Mouse (Mus musculus) embryo, embryonic 10 days (tissue): ENCODE data around the gene Gm49711.
"Not testable (repeated sequence)": the region's sequence is repeated elsewhere in the genome, so short reads cannot be mapped to it uniquely, and the experiment has no call there.

ENCODE experiments used
- DNase-seq: peaks from one replicate; pipeline ENCODE4 v3.0.0-alpha.2; 2015; ENCODE audit warnings: low spot score

Gene Gm49711

DNA sequence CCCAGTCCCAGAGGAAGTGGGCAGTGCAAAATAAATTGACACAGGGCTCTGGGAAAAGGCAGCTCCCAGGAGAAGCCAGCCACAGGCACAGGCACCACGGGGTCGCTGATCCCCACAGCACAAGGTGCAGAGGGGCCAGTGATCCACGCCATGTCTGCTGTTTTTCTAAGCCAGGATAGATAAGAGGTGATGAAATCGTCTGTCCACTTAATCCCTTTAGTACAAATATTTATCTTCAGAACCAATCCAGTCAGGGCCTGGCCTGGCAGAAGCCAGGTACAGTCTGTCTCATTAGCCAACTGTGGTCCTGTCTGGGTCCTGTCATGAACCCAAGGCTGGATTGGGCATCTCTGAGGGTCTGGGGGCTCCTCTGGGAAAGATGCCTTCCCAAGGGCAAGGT, 125.4 kb downstream of the Gm49711 start:
- no peak for DNase-seq

DNA sequence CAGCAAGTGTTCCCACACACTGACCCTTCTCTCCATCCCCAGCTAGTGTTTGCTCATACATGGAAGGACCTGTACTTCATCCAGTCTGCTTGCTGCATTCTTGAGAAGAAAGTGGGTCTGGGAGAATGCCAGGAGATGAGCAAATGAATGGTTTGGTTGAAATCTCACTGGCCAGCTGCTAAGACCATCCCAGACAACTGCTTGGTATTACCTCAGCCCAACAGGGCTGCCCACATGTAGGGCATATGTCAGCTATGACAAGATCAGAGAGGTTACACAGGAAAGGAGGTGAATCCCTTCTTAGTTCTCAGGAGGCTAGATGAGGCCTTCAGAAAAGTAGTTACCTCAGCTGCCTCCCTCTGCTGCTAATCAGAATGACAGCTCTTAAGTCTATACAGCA, 132.5 kb downstream of the Gm49711 start:
- DNase-seq, result no peak

DNA sequence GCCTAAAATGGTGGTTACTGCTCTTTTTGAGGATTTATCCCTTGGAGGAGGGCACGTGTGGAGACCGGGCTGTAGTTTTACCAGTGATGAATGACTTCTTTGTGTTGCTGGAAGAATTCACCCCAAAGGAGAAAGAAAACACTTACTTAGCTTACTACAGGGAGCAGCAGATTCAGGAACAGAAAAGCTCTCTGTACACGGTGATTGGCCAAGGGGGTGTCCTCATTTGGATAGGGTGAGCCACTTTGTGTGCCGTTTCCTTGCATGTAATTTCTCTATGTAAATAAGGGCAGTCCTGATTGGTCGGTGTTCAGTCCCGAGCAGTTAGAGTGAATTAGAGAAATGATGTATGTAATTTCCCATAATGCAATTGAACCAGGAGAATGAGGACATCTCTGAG, 137.0 kb downstream of the Gm49711 start:
- no peak for DNase-seq

DNA sequence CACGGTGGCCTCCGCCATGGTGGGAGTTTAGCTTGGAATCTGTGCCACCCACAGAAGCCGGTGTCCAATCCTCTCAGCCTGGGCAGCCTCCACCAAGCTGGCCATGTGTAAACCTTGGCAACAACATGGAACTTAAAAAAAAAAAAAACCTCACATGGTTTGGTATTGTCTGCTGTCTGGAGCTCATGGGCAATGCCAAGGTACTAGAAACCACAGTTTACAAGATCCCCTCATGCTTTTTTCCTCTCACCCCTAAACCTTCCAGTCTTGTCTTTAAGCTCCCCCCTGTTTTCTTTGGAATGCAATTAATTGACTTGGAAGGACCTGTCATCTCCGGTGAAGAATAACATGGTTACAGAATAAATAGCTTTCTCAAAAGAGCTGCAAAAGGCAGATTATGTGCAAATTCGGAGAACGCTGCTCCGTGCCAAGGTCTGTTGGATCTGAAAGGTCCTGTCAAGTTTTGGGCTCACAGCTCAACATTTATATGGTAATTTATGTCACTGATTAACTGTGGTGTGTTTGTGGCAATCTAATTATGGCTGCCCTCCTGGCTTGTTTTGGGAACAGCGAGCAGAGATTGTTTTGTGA, 138.7 kb downstream of the Gm49711 start:
- no peak for DNase-seq

DNA sequence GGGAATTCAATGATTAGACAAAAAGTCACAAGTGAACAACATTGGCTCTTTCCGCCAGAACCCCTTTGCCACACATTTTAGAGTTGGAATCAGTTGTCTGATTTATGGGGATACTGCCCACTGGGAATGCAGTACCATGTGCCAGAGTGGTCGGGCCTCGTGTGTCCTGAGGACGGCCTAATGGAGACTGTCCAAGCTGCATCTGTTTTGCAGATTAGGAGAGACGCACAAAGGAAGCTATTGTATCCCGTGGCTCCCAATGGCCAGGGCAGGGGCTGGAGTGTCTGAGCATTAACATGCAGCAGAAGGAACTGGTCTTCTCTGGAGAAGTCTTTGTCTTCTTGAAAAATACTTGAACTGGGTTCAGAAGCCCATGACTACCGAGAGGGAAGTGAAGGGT, 142.5 kb downstream of the Gm49711 start:
- DNase-seq, result no peak

DNA sequence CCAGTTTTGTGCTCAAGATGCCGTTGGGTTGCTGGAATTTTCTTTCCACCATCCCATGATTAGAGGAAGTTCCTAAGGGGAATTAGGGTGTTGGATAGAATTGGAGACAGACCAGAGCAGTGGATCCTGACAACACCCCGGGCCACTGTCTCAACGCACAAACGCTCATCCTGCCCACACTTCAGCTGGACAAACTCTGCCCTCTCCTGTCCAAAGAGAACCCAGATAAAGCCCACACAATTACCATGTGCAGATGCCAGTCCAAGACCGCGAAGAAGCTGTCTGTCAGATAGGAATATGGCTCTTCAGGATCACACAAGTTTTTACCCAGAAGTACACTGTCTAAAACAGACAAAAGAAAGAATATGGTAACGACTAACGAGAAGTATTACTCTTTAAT, 145.5 kb downstream of the Gm49711 start:
- DNase-seq, result no peak

DNA sequence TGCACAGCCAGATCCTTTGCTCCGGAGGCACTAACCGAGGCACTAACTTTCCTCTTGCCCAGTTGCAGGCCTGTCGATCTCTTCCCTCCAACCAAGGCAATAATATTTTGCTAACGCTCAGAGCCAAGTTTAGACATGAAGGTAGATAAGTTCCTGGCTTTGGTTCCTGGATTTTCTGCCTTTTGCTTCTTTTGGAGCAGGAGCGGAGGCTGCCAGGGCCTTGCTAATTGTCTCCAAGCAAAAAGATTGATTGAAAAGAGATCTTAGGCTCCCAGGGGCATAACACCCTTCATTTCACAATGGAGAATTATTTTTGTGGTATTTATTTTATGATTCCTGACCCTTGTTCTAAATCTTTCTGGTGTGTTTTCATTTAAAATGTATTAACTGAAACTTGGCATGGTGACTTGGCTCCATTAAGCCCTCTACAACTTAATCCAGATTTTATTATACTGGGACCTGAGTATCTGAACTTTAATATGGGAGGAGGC, 151.2 kb downstream of the Gm49711 start:
- no peak for DNase-seq

DNA sequence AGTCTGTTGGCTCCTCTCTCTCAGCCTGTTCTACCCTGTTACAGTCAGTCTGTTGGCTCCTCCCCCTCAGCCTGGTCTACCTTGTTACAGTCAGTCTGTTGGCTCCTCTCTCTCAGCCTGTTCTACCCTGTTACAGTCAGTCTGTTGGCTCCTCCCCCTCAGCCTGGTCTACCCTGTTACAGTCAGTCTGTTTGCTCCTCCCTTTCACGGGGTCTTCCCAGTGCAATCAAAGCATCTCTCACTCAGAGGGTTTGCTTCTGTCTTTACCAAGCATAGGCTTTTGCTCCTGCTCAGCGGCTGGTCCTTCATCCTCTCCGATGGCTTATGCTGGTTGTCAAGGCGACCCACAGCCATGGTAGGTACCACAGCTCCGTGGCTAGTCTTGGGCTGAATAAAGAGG, 152.2 kb downstream of the Gm49711 start:
- not testable (repeated sequence) for DNase-seq

DNA sequence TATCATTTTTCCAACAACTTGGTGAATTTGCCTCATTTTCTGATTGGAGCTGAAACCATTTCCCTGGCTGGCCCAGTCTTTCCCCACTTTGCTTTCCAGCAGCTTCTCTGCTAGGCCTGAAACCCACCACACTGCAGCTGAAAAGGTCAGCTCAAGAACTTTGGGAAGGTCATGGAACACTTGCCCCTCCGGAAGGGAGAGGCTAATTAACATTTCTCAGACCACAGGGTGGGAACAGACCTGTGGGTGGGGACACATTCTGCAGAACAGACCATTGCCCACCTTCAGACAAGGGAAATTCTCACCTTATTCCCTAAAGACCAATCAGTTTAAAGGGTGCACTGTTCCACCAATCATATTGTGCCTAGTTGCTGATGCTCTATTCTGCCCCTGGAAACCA, 155.8 kb downstream of the Gm49711 start:
- DNase-seq, result not testable (repeated sequence)

DNA sequence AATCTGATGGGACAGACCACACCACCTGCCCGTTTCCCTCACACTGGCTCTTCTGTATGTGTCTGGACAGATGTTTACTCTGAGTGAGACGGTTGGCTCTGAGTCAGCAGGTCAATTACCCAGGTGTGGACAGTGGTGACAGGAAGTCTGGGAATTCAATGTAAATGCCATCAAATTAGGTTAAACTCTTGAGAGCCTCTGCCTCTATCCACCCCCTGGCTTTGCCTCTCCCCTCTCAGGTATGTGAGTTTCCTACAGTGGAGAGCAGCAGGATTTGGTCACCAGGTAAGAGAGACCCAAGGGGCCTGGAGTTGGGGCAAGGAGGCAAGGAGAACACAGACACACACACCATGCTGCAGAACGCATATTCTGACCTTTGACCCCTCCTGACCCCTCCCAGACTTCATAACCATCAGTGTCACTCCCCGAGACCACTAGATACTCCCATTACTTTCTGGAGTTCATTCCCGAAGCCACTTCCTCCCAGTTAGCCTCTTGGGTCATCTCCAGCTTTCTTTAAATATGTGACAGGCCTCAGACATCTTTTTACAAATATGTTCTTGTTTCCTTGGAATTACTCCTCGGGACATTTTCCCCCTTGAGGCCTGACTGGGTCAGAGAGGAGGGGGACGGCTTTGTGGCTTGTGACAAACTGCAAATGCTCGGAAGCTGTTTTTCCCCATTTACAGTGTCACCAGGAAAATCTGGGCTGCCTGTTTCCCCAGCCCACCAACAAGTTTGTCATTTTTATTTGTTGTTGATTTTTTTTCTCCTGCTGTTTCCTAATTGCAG, 157.7 kb downstream of the Gm49711 start:
- DNase-seq, result no peak

DNA sequence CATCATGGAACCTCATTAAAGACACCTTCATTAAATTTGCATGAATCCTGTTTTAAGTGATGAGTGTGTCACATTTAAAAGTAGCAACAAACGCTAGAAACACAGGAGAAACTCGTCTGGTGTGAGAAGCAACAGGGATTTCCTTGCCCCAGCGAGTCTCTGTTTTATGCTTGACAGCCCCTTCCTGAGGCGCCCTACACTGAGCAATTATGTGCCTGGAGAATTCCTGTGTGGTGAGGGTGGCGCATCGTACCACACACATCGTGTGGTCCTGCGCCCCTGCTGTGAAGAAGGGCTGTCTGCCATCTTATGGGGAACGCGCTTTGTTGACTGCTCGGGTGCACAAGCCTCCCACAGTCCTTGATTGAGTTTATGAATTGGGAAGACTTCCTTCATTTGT, 162.6 kb downstream of the Gm49711 start:
- DNase-seq, result no peak

DNA sequence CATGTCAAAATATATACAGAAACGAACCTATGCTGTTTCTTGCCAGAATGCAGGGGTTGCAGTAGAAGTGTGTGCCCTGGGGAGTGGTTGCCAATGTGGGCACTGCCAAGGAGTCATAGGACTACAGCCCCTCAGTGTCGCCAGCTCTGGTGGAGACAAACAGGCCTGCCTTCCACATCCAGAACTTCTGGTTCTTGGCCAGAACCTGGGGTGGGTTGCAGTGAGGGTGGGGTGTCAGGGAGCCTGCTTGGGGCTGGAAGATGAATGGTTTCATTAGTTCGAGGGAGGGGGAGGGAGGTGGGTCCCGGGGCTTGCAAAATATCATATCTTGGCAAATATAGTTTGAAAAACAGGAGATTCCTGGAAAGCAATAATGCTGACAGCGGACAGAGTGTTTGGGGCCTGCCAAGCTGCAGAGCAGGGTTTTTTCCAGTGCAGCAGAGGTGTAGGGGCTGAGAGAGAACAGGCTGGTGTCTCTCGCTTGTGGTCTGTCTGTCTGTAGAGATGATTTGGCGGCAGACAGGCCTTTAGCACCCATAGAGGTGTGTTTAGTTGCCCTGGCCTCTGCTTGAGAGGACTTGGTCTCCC, 170.3 kb downstream of the Gm49711 start:
- DNase-seq, result no peak

DNA sequence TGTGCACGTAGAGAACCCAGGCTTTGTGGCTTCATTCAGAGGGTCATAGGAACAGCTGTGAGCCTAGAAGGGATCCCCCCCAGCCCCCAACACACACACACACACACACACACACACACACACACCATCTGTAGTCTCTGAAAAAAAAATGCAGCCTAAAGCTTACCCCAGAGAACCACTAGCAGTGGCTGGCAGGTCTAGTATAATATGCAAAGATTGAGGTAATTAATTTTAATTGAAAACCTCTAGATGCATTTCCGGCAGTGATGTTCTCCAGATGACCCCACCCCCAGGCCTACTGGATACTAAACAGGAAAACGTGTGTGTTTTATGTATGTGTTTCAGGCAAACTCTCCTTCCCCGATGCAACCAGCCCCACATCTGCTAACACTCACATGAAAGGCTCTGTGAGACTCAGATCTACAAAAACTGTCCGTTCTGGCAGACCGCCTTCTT, 172.4 kb downstream of the Gm49711 start:
- peak; percentile 14 for DNase-seq

DNA sequence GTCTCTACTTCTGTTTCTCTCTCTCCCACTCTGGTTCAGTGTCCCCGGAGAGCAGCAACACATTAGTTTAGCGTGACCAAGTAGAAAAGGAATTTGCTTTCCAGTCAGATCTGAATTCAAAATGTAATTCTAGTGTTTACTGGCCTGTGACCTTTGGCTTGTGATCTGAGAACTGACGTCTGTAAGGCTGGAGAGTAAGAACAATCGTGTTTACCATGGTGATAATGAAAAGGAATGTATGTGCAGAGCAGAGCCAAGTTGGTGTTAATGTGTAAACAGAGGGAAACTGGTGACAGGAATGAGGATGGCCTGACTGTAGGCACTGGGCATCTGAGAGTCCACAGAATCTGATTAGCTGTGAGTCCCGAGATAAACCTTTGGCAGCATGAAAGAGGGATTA, 176.4 kb downstream of the Gm49711 start:
- DNase-seq, result peak; percentile 31

DNA sequence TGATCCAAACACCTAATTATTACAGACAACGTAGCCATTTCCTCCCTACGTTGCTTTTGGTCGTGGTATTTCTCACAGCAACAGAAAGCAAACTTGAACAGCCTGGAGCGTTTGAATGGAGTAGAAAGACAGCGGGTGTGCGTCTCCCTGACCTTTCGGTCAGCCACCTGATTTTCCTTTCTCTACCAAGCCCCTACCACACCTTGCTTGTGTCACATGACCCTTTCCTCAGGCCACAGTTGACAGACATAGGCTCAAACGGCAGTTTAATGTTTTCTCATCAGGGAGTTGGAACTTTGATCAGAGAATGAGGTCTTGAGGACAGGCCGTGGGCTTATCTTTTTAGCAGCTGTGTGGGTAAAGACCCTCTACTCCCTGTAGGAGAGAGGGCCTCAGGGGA, 177.1 kb downstream of the Gm49711 start:
- DNase-seq, result no peak
